Mouse (Mus musculus): Measurements from ENCODE around the gene Sat2. TPM values are rescaled to one million over a fixed set of nuclear protein-coding genes. Genes with fewer than 3 reads are reported as not detected.

Sat2 gene
- 4.8 and 5.1 TPM in 2 replicates for polyA plus RNA-seq (2012; rRNA removed)

GRCm38 (mm10) chr11:69621571-69622268, at the start of gene Sat2:
Gene Sat2, plus strand, starts transcription at chr11:69622024.

GRCm38 (mm10) chr11:69580091-69580514, 41.7 kb upstream of the Sat2 start, which contains the start of the genes Wrap53 and Trp53:
Gene Wrap53, minus strand, starts transcription at chr11:69580255.
Gene Trp53, plus strand, starts transcription at chr11:69580359.

GRCm38 (mm10) chr11:69605726-69606490, 15.9 kb upstream of the Sat2 start, which contains the start of gene Atp1b2:
Gene Atp1b2, minus strand, starts transcription at chr11:69605942.

GRCm38 (mm10) chr11:69617805-69618204, 4.0 kb upstream of the Sat2 start, which contains the start of gene Shbg:
Gene Shbg, minus strand, starts transcription at chr11:69617905.

GRCm38 (mm10) chr11:69632284-69633089, 10.7 kb downstream of the Sat2 start, which contains the start of gene Fxr2:
Gene Fxr2, plus strand, starts transcription at chr11:69632990.

GRCm38 (mm10) chr11:69655264-69656064, 33.6 kb downstream of the Sat2 start, which contains the start of gene Sox15:
Gene Sox15, plus strand, starts transcription at chr11:69655314.

GRCm38 (mm10) chr11:69662213-69662966, 40.6 kb downstream of the Sat2 start, which contains the start of gene Mpdu1:
Gene Mpdu1, minus strand, starts transcription at chr11:69662642.

GRCm38 (mm10) chr11:69665961-69666664, 44.3 kb downstream of the Sat2 start, which contains the start of gene Cd68:
Gene Cd68, minus strand, starts transcription at chr11:69666153.

GRCm38 (mm10) chr11:69672211-69672706, 50.4 kb downstream of the Sat2 start, which contains the start of gene Eif4a1:
Gene Eif4a1, minus strand, starts transcription at chr11:69672423.

Other genes with a start within 250 kb of the Sat2 start
- gene Naa38, start 226.5 kb upstream of the Sat2 start, polyA plus RNA-seq (2012; rRNA removed) = 297 and 329 TPM in 2 replicates
- gene Cyb5d1, start 226.4 kb upstream of the Sat2 start, polyA plus RNA-seq (2012; rRNA removed) = 18.8 and 20.3 TPM in 2 replicates
- gene Tmem88, start 223.8 kb upstream of the Sat2 start, polyA plus RNA-seq (2012; rRNA removed) = 62.8 and 66.4 TPM in 2 replicates
- 15.6 and 16.4 TPM in 2 replicates for gene Kdm6b, start 208.3 kb upstream of the Sat2 start, polyA plus RNA-seq (2012; rRNA removed)
- 5.1 and 7.0 TPM in 2 replicates for gene Dnah2, start 72.9 kb upstream of the Sat2 start, polyA plus RNA-seq (2012; rRNA removed)
- 13.1 and 13.5 TPM in 2 replicates for gene Efnb3, start 61.8 kb upstream of the Sat2 start, polyA plus RNA-seq (2012; rRNA removed)
- gene Wrap53, start 41.8 kb upstream of the Sat2 start, polyA plus RNA-seq (2012; rRNA removed) = 18.8 and 25.8 TPM in 2 replicates
- gene Trp53, start 41.7 kb upstream of the Sat2 start, polyA plus RNA-seq (2012; rRNA removed) = 145 and 203 TPM in 2 replicates
- gene Atp1b2, start 16.1 kb upstream of the Sat2 start, polyA plus RNA-seq (2012; rRNA removed) = 119 and 137 TPM in 2 replicates
- 5.6 and 7.1 TPM in 2 replicates for gene Shbg, start 4.1 kb upstream of the Sat2 start, polyA plus RNA-seq (2012; rRNA removed)
- gene Fxr2, start 11.0 kb downstream of the Sat2 start, polyA plus RNA-seq (2012; rRNA removed) = 68.6 and 73.0 TPM in 2 replicates
- gene Sox15, start 33.3 kb downstream of the Sat2 start, polyA plus RNA-seq (2012; rRNA removed) = 1.7 and 2.1 TPM in 2 replicates
- gene Mpdu1, start 40.6 kb downstream of the Sat2 start, polyA plus RNA-seq (2012; rRNA removed) = 95.9 and 115 TPM in 2 replicates
- gene Cd68, start 44.1 kb downstream of the Sat2 start, polyA plus RNA-seq (2012; rRNA removed) = 38.2 and 52.8 TPM in 2 replicates
- gene Eif4a1, start 50.4 kb downstream of the Sat2 start, polyA plus RNA-seq (2012; rRNA removed) = 252 and 395 TPM in 2 replicates
- gene Senp3, start 60.1 kb downstream of the Sat2 start, polyA plus RNA-seq (2012; rRNA removed) = 57.7 and 67.2 TPM in 2 replicates
- gene Tnfsf13, start 63.8 kb downstream of the Sat2 start, polyA plus RNA-seq (2012; rRNA removed) = 5.2 and 8.0 TPM in 2 replicates
- 59.3 and 71.8 TPM in 2 replicates for gene Tnfsf12, start 73.8 kb downstream of the Sat2 start, polyA plus RNA-seq (2012; rRNA removed)
- gene Tnfsfm13, start 74.1 kb downstream of the Sat2 start, polyA plus RNA-seq (2012; rRNA removed) = 12.8 and 20.4 TPM in 2 replicates
- 17.8 and 29.7 TPM in 2 replicates for gene Polr2a, start 136.6 kb downstream of the Sat2 start, polyA plus RNA-seq (2012; rRNA removed)
- gene Slc35g3, start 139.9 kb downstream of the Sat2 start, polyA plus RNA-seq (2012; rRNA removed) = 1.3 and 1.5 TPM in 2 replicates
- 48.6 and 69.0 TPM in 2 replicates for gene Zbtb4, start 143.9 kb downstream of the Sat2 start, polyA plus RNA-seq (2012; rRNA removed)
- gene Chrnb1, start 173.9 kb downstream of the Sat2 start, polyA plus RNA-seq (2012; rRNA removed) = 9.5 and 12.9 TPM in 2 replicates
- 7.8 and 8.5 TPM in 2 replicates for gene Fgf11, start 179.8 kb downstream of the Sat2 start, polyA plus RNA-seq (2012; rRNA removed)
- gene Tmem102, start 183.6 kb downstream of the Sat2 start, polyA plus RNA-seq (2012; rRNA removed) = 7.3 and 9.6 TPM in 2 replicates
- gene Gm39566, start 193.3 kb downstream of the Sat2 start, polyA plus RNA-seq (2012; rRNA removed) = not detected in 2 replicates
- not detected in 2 replicates for gene Spem2, start 196.4 kb downstream of the Sat2 start, polyA plus RNA-seq (2012; rRNA removed)
- gene Spem1, start 200.2 kb downstream of the Sat2 start, polyA plus RNA-seq (2012; rRNA removed) = 0.26 and 0.50 TPM in 2 replicates
- gene Nlgn2, start 215.8 kb downstream of the Sat2 start, polyA plus RNA-seq (2012; rRNA removed) = 79.8 and 101 TPM in 2 replicates
- gene Tmem256, start 216.5 kb downstream of the Sat2 start, polyA plus RNA-seq (2012; rRNA removed) = 120 and 177 TPM in 2 replicates
- 145 and 168 TPM in 2 replicates for gene Plscr3, start 224.4 kb downstream of the Sat2 start, polyA plus RNA-seq (2012; rRNA removed)
- 5.2 and 6.0 TPM in 2 replicates for gene Tnk1, start 236.7 kb downstream of the Sat2 start, polyA plus RNA-seq (2012; rRNA removed)

All from ovary, adult 2 months (tissue).